Mouse (Mus musculus) neural tube, embryonic 13.5 days (tissue): ENCODE measurements around the gene Fabp6. TPM values are rescaled to one million over a fixed set of nuclear protein-coding genes. Genes with fewer than 3 reads are reported as not detected.
A peak's percentile ranks its signal among the peaks of the same experiment; 100 is the strongest.

Experiments used
- ATAC-seq: fragments of 200-750 bp; cut with Nextera tagmentation; 2 replicates; pipeline ENCODE4 v1.8.0; 2017; ENCODE audit warnings: low read depth, mild to moderate bottlenecking, moderate TSS enrichment, moderate library complexity
- H3K27ac ChIP-seq: fragments of 300-500 bp; sonication (generic); replicated peaks from 2 replicates; pipeline ENCODE4 v1.5.1; 2015; ENCODE audit warnings: moderate library complexity, mild to moderate bottlenecking, inconsistent platforms
- H3K27me3 ChIP-seq: fragments of 300-500 bp; sonication (generic); 2 replicates; pipeline ENCODE4 v1.6.1; 2015; ENCODE audit warnings: mild to moderate bottlenecking, inconsistent platforms
- H3K36me3 ChIP-seq: fragments of 300-500 bp; sonication (generic); 2 replicates; pipeline ENCODE4 v1.6.1; 2015; ENCODE audit warnings: mild to moderate bottlenecking, inconsistent platforms
- H3K4me1 ChIP-seq: fragments of 300-500 bp; sonication (generic); replicated peaks from 2 replicates; pipeline ENCODE4 v1.6.1; 2015; ENCODE audit warnings: inconsistent platforms
- H3K4me2 ChIP-seq: fragments of 300-500 bp; sonication (generic); 2 replicates; pipeline ENCODE4 v1.6.1; 2015; ENCODE audit warnings: inconsistent platforms, mild to moderate bottlenecking, moderate library complexity
- H3K4me3 ChIP-seq: fragments of 300-500 bp; sonication (generic); 2 replicates; pipeline ENCODE4 v1.5.1; 2015; ENCODE audit warnings: mild to moderate bottlenecking, inconsistent platforms
- H3K9ac ChIP-seq: fragments of 300-500 bp; sonication (generic); 2 replicates; pipeline ENCODE4 v1.6.1; 2015; ENCODE audit warnings: moderate library complexity, mild to moderate bottlenecking, inconsistent platforms
- H3K9me3 ChIP-seq: fragments of 300-500 bp; sonication (generic); 2 replicates; pipeline ENCODE4 v1.6.1; 2016; ENCODE audit warnings: inconsistent platforms
- WGBS: fragments of 180-500 bp; shearing (Covaris S2); methylation state at CpG from one replicate; pipeline ENCODE4 v1.1.7; 2015; 5-methylcytosine and 5-hydroxymethylcytosine counted together
- polyA plus RNA-seq: library from polyadenylated mRNA; unstranded; fragments of >200 nt; fragmentation: Nextera tagmentation; extraction: Ambion mirVana; gene quantifications from 2 replicates; pipeline ENCODE4 v1.2.1, GENCODE M21; 2015

The Fabp6 gene
- polyA plus RNA-seq, 1 experiment from 2014 or later, result not detected

DNA sequence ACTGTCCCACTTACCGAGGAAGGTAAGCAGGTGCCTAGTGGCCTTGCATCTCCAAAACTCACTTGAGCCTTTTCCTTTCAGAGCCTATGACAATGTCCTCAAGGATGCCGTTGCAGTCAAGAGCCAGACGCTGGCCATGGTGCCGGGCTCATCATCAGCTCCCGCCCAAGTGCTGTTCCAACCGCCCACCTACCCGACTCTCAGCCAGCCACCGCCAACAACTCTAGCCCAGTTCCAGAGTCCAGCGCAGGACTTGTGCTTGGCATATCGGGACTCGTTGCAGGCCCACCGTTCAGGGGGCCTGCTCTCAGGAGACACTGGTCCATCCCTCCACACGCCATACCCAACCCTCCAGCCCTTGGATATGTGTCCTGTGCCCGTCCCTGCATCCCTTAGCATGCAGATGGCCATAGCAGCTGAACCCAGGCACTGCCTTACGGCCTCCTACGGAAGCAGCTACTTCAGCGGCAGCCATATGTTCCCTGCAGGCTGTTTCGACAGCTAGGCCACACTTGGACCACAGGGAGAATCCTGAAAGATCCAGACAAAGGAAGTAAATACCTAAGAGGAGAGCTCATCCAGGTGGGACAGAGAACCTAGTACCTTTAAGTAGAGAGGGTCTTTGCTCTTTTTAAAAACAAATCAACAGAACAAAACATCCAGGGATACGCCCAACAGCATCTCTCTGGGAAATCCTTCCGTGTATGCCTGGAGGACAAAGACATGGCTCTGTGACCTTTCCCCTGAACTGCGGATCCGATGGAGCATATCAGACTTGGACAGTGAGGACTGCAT is 15.9 kb downstream of the Fabp6 start:
- Histone ChIP-seq H3K36me3 (peaks cover 53% of the 10 kb centered on the region), H3K4me2 (no peak overlapping the region), H3K27ac (no peak overlapping the region), H3K9ac (no peak overlapping the region), H3K4me3 (no peak overlapping the region), H3K9me3 (no peaks in the 10 kb centered on the region), H3K27me3 (no peaks in the 10 kb centered on the region), H3K4me1 (peaks cover 12% of the 10 kb centered on the region)
- ATAC-seq, result no peak
- WGBS, result 92% methylated on average over 22 of the region's 22 CpGs

DNA sequence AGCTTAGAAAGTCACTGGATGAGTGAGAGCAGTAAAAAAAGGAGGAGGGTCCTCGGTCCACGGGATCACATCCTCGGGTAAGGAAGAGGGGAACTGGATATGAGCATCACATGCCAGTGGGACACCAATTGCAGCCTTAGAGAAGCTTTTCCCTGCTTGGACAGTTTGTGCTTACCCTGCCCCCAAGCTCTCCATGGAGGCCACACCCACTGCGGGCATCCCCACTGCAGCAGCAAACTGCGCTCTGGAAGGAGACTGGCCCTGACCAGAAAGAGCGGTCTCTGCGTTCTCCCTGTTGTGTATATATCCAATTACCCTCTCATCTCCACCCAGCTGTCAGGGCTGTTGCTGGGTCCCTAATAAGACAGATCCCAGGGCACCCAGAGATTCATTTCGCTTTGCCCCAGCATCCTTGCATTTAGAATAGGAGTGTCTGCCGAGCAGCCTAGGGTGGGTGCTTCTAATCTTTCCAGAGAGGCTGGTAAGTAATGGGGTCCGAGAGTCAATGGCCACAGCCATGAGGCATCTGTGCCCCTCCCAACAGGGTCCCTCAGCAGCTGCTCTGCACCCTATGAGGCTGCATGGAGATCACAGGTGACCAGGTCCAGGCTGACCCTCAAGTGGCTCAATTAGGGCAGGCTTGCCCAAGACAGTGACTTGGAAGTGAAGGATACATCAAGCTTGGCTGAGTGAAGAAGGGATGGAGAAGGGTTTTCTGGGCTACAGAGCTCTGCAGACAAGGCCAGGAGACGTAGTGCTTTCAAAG is 23.4 kb downstream of the Fabp6 start:
- Histone ChIP-seq H3K4me3 (no peak overlapping the region), H3K4me1 (peaks cover 25% of the 10 kb centered on the region), H3K27ac (no peak overlapping the region; the same call in 1 of the 2 replicates), H3K4me2 (no peak overlapping the region), H3K9ac (no peak overlapping the region), H3K27me3 (no peaks in the 10 kb centered on the region), H3K9me3 (no peaks in the 10 kb centered on the region), H3K36me3 (peaks cover 24% of the 10 kb centered on the region)
- 68% methylated on average over 11 of the region's 11 CpGs for WGBS
- no peak for ATAC-seq

DNA sequence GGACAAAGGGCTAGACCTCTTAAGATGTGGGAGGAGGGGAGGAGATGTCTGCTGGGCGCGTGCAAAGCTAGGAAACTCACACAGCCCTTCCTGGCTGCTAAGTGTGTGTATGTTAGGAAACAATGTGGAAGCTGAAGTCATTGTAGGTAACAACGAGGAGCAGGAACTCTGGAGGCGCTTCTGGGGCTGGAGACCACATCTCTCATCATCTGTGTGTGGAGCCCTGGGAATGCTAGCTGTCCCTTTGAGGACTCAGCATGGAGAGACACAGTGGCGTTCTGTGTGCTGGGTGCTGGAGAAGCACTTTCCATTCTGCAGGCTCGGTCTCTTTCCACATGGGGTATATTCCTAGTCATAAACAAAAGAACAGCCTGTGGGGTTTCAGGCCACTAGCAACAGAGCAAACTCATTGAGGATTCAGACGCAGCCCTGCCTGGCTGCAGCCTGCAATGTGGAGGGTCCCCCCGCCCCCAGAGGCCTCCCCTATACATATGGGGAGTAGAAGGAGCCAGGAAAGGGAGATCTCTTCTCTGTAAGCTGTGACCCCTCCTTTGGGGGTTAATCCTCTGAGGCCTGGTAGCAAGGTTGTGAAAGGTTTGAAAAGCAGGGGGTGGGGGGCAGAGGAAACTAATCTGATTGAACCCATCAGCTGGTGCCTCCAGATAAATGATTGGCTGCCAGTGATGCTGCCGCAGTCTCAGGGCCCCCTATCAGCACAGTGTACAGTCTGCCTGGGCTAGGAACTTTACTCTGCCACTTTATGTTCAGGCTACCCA is 25.8 kb downstream of the Fabp6 start:
- peaks cover 14% of the 10 kb centered on the region for H3K36me3 ChIP-seq
- peak; percentile 75 for ATAC-seq
- H3K4me2 ChIP-seq, result peak overlapping the region; percentile 24
- 9% methylated on average over 9 of the region's 9 CpGs for WGBS
- peak overlapping the region; percentile 56 for H3K9ac ChIP-seq
- no peaks in the 10 kb centered on the region for H3K9me3 ChIP-seq
- no peak overlapping the region for H3K4me3 ChIP-seq
- no peaks in the 10 kb centered on the region for H3K27me3 ChIP-seq
- peak overlapping the region; percentile 90 for H3K27ac ChIP-seq
- peaks cover 31% of the 10 kb centered on the region for H3K4me1 ChIP-seq

- peak overlapping the region; percentile 24; the same call in 1 of the 2 replicates for H3K4me2 ChIP-seq
Observed at GRCm38 (mm10) chr11:43575061-43575375, 26.3 kb downstream of the Fabp6 start.

GRCm38 (mm10) chr11:43569595-43569994 is 31.7 kb downstream of the Fabp6 start:
- peak; percentile 41; the same call in 1 of the 2 replicates for ATAC-seq

More at GRCm38 (mm10) chr11:43575061-43575375, 26.3 kb downstream of the Fabp6 start:
- H3K36me3 ChIP-seq, result peaks cover 10% of the 10 kb centered on the region
- no peaks in the 10 kb centered on the region for H3K9me3 ChIP-seq
- peak overlapping the region; percentile 56 for H3K9ac ChIP-seq
- peak overlapping the region; percentile 90 for H3K27ac ChIP-seq
- ATAC-seq, result no peak
- H3K4me1 ChIP-seq, result peaks cover 36% of the 10 kb centered on the region
- WGBS, result 21% methylated on average over 3 of the region's 3 CpGs
- no peak overlapping the region for H3K4me3 ChIP-seq
- H3K27me3 ChIP-seq, result no peaks in the 10 kb centered on the region

GRCm38 (mm10) chr11:43569188-43569587 is 32.2 kb downstream of the Fabp6 start:
- Histone ChIP-seq H3K4me2 (no peak overlapping the region), H3K36me3 (no peaks in the 10 kb centered on the region), H3K9ac (no peak overlapping the region), H3K27me3 (no peaks in the 10 kb centered on the region), H3K27ac (peak overlapping the region; percentile 73), H3K4me3 (no peak overlapping the region), H3K4me1 (peaks cover 53% of the 10 kb centered on the region), H3K9me3 (no peaks in the 10 kb centered on the region)
- ATAC-seq, result no peak
- WGBS, result 84% methylated on average over 5 of the region's 5 CpGs

More at GRCm38 (mm10) chr11:43569595-43569994, 31.7 kb downstream of the Fabp6 start:
- Histone ChIP-seq H3K9ac (no peak overlapping the region), H3K9me3 (no peaks in the 10 kb centered on the region), H3K4me3 (no peak overlapping the region), H3K36me3 (no peaks in the 10 kb centered on the region), H3K27ac (peak overlapping the region; percentile 73), H3K4me2 (no peak overlapping the region), H3K4me1 (peaks cover 49% of the 10 kb centered on the region), H3K27me3 (no peaks in the 10 kb centered on the region)
- WGBS, result 70% methylated on average over 11 of the region's 11 CpGs

- H3K9me3 ChIP-seq, result no peaks in the 10 kb centered on the region
- no peak overlapping the region for H3K27ac ChIP-seq
- no peak overlapping the region for H3K4me2 ChIP-seq
- H3K36me3 ChIP-seq, result no peaks in the 10 kb centered on the region
- no peak for ATAC-seq
- H3K9ac ChIP-seq, result no peak overlapping the region
- H3K27me3 ChIP-seq, result no peaks in the 10 kb centered on the region
- WGBS, result 73% methylated on average over 5 of the region's 5 CpGs
- H3K4me1 ChIP-seq, result peaks cover 58% of the 10 kb centered on the region
- no peak overlapping the region for H3K4me3 ChIP-seq
Observed at GRCm38 (mm10) chr11:43568263-43568662, 33.1 kb downstream of the Fabp6 start.

GRCm38 (mm10) chr11:43566696-43567095 is 34.6 kb downstream of the Fabp6 start:
- H3K9me3 ChIP-seq, result no peaks in the 10 kb centered on the region
- H3K4me1 ChIP-seq, result peaks cover 58% of the 10 kb centered on the region
- H3K27ac ChIP-seq, result peak overlapping the region; percentile 67
- H3K27me3 ChIP-seq, result no peaks in the 10 kb centered on the region
- H3K36me3 ChIP-seq, result no peaks in the 10 kb centered on the region
- ATAC-seq, result no peak
- no peak overlapping the region for H3K4me3 ChIP-seq
- 80% methylated on average over 5 of the region's 5 CpGs for WGBS
- no peak overlapping the region for H3K9ac ChIP-seq
- no peak overlapping the region for H3K4me2 ChIP-seq

DNA sequence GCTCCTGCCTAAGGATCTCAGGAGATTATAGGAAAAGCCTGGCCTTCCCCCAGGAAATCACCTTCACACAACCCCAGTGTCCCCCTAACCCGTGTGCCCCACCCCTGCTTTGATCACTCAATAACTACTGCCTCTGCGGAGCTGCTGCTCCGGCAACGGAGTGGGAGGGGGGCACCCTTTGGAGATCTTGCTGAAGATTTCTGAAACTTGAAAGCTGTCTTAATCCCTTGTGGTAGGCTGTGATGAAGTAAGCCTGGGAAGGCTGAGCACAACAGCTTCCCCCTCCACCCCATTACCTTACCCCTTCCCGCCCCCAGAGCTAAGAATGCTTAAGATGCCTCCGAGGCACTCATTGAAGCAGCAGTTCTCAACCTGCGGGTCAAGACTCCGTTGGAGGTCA is 35.5 kb downstream of the Fabp6 start:
- peaks cover 53% of the 10 kb centered on the region for H3K4me1 ChIP-seq
- no peaks in the 10 kb centered on the region for H3K9me3 ChIP-seq
- no peak overlapping the region for H3K4me2 ChIP-seq
- 0 out of 2 replicates have a peak overlapping the region, but pooled peaks have one; percentile 26 for H3K9ac ChIP-seq
- 18% methylated on average over 8 of the region's 8 CpGs for WGBS
- H3K36me3 ChIP-seq, result no peaks in the 10 kb centered on the region
- ATAC-seq, result no peak
- H3K4me3 ChIP-seq, result no peak overlapping the region
- H3K27me3 ChIP-seq, result no peaks in the 10 kb centered on the region
- H3K27ac ChIP-seq, result peak overlapping the region; percentile 18

GRCm38 (mm10) chr11:43565414-43565813 is 35.9 kb downstream of the Fabp6 start:
- no peak for ATAC-seq
- Histone ChIP-seq H3K27me3 (no peaks in the 10 kb centered on the region), H3K27ac (peak overlapping the region; percentile 18; the same call in 1 of the 2 replicates), H3K4me2 (no peak overlapping the region), H3K9me3 (no peaks in the 10 kb centered on the region), H3K4me3 (no peak overlapping the region), H3K4me1 (peaks cover 50% of the 10 kb centered on the region), H3K9ac (0 out of 2 replicates have a peak overlapping the region, but pooled peaks have one; percentile 26), H3K36me3 (no peaks in the 10 kb centered on the region)
- 32% methylated on average over 2 of the region's 2 CpGs for WGBS

DNA sequence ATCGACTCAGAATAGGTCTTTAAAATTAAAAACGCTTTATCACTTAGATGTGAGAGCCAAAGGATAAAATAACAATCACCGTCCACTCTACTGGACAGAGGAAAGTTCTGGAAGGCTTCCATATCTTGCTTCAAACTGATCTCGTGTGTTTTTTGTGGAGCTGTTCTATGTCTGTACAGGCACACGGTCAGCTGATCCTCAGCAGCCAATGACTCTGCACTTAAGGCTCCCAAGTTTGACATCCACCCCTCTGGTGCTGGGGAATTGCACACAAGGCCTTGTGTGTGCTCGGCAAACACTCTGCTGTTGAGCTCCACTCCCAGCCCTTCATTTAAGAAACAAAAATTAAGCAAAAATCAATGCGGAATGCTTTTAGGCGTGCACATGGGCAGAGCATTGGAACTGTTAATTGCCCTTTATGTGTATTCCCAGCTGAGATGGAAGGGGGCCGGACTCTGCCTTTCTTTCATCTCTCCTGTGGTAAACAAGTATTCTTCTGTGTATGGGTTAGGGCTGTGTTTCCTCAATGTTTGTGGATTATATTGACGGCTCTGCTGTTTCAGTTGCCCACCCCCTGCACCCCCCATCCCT is 37.6 kb downstream of the Fabp6 start:
- peak; percentile 48; the same call in 1 of the 2 replicates for ATAC-seq
- H3K4me3 ChIP-seq, result no peak overlapping the region
- H3K9ac ChIP-seq, result no peak overlapping the region
- peaks cover 43% of the 10 kb centered on the region for H3K4me1 ChIP-seq
- no peaks in the 10 kb centered on the region for H3K27me3 ChIP-seq
- H3K27ac ChIP-seq, result peak overlapping the region; percentile 73
- no peak overlapping the region for H3K4me2 ChIP-seq
- peaks cover 3% of the 10 kb centered on the region for H3K36me3 ChIP-seq
- no peaks in the 10 kb centered on the region for H3K9me3 ChIP-seq
- WGBS, result 67% methylated on average over 10 of the region's 10 CpGs
